Mouse (Mus musculus): Measurements from ENCODE around the gene Abca1.

DNA sequence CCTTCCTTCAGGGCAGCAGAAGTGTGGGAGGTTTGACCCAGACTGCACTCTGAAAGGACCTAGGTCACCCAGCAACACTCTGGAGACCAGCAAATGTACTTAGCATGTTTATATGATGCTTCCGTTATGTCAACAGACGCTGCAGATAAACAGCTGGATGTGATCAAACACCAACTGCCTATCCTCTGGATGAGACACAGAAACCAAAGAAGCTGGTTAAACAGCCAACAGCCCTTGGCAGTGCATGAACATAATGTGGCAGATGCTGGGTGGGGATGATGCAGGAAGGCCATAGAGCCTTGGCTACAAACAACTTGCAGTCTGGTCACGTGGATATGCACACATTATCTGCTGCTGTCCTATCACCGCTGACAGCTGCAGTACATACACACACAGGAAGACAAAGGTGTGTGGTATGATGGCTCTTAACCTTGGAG is 47.8 kb downstream of the Abca1 start:
- no peak for TF ChIP-seq EP300 (optimal IDR thresholded peaks at IDR 0.05)
- no peak for TF ChIP-seq CTCF (IDR thresholded peaks at IDR 0.05; ENCODE audit: low read depth)
